Mouse (Mus musculus): ENCODE data around the gene Rpl13a. TPM values are rescaled to one million over a fixed set of nuclear protein-coding genes. Genes with fewer than 3 reads are reported as not detected.

Gene Rpl13a
- polyA plus RNA-seq, 1 experiment: 1,205 TPM

- no peak overlapping the region for H3K4me3 ChIP-seq (ENCODE audit: insufficient read depth, low read depth, low read length)
- TF ChIP-seq CTCF (IDR thresholded peaks at IDR 0.05; ENCODE audit: insufficient read depth, low read depth, low read length): no peak
- no peak for TF ChIP-seq POLR2A (IDR thresholded peaks at IDR 0.05; ENCODE audit: insufficient read depth, low read depth, low read length)
- 94% methylated on average over 13 of the region's 13 CpGs for WGBS
- H3K4me1 ChIP-seq (ENCODE audit: control insufficient read depth, insufficient read depth, low read length): no peaks in the 10 kb centered on the region
- no peak overlapping the region for H3K27ac ChIP-seq (ENCODE audit: insufficient read depth, low read depth, low read length)
Measured at GRCm38 (mm10) chr7:45144368-45145174, 16.0 kb upstream of the Rpl13a start.

DNA sequence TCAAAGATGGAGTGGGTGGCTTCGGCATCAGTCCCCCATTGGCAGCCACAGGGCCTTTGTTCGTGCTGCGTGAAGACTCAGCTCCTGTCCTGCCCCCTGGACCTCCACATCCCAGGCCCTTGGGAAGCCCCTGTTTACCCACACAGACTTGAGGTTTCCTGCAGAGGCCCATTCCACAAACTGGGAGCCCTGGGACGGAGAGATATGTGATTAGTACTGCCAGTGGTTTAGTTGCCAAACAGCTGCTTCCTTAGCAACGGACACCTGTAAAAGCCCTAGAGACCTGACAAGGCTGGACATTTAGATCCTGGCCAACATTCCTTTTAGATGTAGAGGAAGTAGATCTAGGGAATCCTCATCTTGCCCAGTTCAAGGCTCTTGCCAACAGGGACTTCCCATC, 13.4 kb upstream of the Rpl13a start:
- TF ChIP-seq POLR2A (IDR thresholded peaks at IDR 0.05; ENCODE audit: insufficient read depth, low read depth, low read length) (no peak), CTCF (IDR thresholded peaks at IDR 0.05; ENCODE audit: insufficient read depth, low read depth, low read length) (no peak)
- H3K27ac ChIP-seq (ENCODE audit: insufficient read depth, low read depth, low read length): no peak overlapping the region
- no peak overlapping the region for H3K4me3 ChIP-seq (ENCODE audit: insufficient read depth, low read depth, low read length)
- H3K4me1 ChIP-seq (ENCODE audit: control insufficient read depth, insufficient read depth, low read length): no peaks in the 10 kb centered on the region
- 92% methylated on average over 5 of the region's 5 CpGs for WGBS

DNA sequence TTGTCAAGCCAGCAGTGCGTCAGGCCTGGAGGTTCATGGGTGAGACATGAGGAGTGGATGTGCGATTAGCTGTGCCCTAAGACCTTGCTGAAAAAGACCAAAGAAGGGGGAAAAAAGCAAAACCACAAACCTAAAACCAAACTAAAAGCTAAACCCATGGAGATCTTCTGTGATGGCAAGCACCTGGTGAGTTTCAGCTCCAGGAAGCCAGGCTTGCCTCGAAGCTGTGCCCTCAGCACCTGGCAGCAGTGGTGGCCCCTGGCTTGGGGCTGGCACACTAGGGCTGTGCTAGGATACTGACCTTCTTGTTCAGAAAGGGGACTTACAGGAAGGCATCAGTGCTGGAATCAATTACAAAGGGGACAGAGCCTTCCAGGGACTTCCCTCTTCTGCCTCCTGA, 12.8 kb upstream of the Rpl13a start:
- Histone ChIP-seq H3K4me1 (ENCODE audit: control insufficient read depth, insufficient read depth, low read length) (no peaks in the 10 kb centered on the region), H3K4me3 (ENCODE audit: insufficient read depth, low read depth, low read length) (no peak overlapping the region), H3K27ac (ENCODE audit: insufficient read depth, low read depth, low read length) (no peak overlapping the region)
- 88% methylated on average over 3 of the region's 3 CpGs for WGBS
- TF ChIP-seq POLR2A (IDR thresholded peaks at IDR 0.05; ENCODE audit: insufficient read depth, low read depth, low read length): no peak
- TF ChIP-seq CTCF (IDR thresholded peaks at IDR 0.05; ENCODE audit: insufficient read depth, low read depth, low read length): no peak

- no peak overlapping the region for H3K4me3 ChIP-seq (ENCODE audit: insufficient read depth, low read depth, low read length)
- H3K4me1 ChIP-seq (ENCODE audit: control insufficient read depth, insufficient read depth, low read length): peaks cover 4% of the 10 kb centered on the region
- WGBS: 82% methylated on average over 8 of the region's 8 CpGs
- no peak overlapping the region for H3K27ac ChIP-seq (ENCODE audit: insufficient read depth, low read depth, low read length)
- TF ChIP-seq POLR2A (IDR thresholded peaks at IDR 0.05; ENCODE audit: insufficient read depth, low read depth, low read length): no peak
- TF ChIP-seq CTCF (IDR thresholded peaks at IDR 0.05; ENCODE audit: insufficient read depth, low read depth, low read length): no peak
Measured at GRCm38 (mm10) chr7:45139904-45140723, 11.6 kb upstream of the Rpl13a start.

DNA sequence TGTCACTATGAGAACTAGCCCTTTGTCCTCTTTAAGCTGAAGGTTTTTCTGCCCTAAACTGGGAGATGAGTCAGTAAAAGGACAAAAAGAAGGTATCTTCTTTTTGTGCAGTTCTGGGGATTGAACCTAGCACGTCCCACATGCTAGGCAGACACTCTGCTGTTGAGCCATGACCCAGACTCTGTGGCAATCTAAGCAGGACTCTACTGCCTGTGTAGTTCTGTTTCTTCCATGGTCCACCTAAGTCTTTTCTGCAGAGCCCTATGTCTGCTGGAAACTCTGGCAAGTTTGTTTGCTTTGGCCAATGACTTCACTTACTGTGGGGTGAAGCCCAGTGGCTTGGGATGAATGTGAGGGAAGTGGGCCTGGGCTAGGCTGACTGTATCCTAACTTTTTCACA, 9.8 kb upstream of the Rpl13a start:
- no peak overlapping the region for H3K27ac ChIP-seq (ENCODE audit: insufficient read depth, low read depth, low read length)
- WGBS: 90% methylated on average over 1 of the region's 1 CpGs
- H3K4me1 ChIP-seq (ENCODE audit: control insufficient read depth, insufficient read depth, low read length): peaks cover 7% of the 10 kb centered on the region
- TF ChIP-seq CTCF (IDR thresholded peaks at IDR 0.05; ENCODE audit: insufficient read depth, low read depth, low read length): no peak
- no peak for TF ChIP-seq POLR2A (IDR thresholded peaks at IDR 0.05; ENCODE audit: insufficient read depth, low read depth, low read length)
- H3K4me3 ChIP-seq (ENCODE audit: insufficient read depth, low read depth, low read length): no peak overlapping the region

GRCm38 (mm10) chr7:45137171-45138006, 8.8 kb upstream of the Rpl13a start:
- Histone ChIP-seq H3K4me1 (ENCODE audit: control insufficient read depth, insufficient read depth, low read length) (peaks cover 7% of the 10 kb centered on the region), H3K4me3 (ENCODE audit: insufficient read depth, low read depth, low read length) (no peak overlapping the region), H3K27ac (ENCODE audit: insufficient read depth, low read depth, low read length) (no peak overlapping the region)
- WGBS: 90% methylated on average over 12 of the region's 12 CpGs
- TF ChIP-seq CTCF (IDR thresholded peaks at IDR 0.05; ENCODE audit: insufficient read depth, low read depth, low read length) (no peak), POLR2A (IDR thresholded peaks at IDR 0.05; ENCODE audit: insufficient read depth, low read depth, low read length) (no peak)

DNA sequence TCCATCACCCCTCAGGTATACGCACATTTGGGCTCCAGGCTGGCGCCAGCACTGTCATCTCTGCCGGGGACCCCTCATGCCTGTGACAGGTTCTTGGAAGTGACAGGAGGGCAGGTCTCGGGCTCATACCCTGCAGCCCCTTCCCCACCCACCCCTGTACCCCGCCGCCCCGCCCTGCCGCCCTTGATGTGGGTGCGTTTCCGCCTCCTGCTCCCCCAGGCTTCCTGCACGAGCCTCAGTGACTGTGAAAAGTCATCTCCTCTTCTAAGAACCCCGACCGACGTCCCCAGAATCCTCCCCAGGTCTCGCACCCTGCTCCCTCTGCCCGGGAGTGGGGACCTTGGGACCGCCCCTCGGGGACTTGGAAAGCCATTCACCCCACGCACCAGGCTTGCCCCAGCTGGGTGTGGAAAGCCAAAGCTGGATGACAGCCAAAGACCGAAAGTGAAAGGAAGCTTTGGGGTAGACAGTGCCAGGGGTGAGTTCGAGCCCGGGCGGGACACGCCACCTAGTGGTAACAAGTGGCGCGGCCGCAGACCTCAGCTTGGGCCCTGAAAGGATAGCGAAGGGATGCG, 7.5 kb upstream of the Rpl13a start, which contains the start of the genes Gm45713 and Flt3l:
Gene Gm45713 (minus strand): TSS at position 239 of the 575 bp plus-strand sequence.
Gene Flt3l (minus strand): TSS at position 440 of the 575 bp plus-strand sequence.
- no peak within 1 kb of the TSS for H3K27ac ChIP-seq (ENCODE audit: insufficient read depth, low read depth, low read length)
- peaks cover 7% of the 10 kb centered on the region for H3K4me1 ChIP-seq (ENCODE audit: control insufficient read depth, insufficient read depth, low read length)
- H3K4me3 ChIP-seq (ENCODE audit: insufficient read depth, low read depth, low read length): peak within 1 kb of the TSS; percentile 66
- 3% methylated on average over 29 of the region's 29 CpGs for WGBS
- TF ChIP-seq POLR2A (IDR thresholded peaks at IDR 0.05; ENCODE audit: insufficient read depth, low read depth, low read length) (no peak), CTCF (IDR thresholded peaks at IDR 0.05; ENCODE audit: insufficient read depth, low read depth, low read length) (peak; percentile 87)

DNA sequence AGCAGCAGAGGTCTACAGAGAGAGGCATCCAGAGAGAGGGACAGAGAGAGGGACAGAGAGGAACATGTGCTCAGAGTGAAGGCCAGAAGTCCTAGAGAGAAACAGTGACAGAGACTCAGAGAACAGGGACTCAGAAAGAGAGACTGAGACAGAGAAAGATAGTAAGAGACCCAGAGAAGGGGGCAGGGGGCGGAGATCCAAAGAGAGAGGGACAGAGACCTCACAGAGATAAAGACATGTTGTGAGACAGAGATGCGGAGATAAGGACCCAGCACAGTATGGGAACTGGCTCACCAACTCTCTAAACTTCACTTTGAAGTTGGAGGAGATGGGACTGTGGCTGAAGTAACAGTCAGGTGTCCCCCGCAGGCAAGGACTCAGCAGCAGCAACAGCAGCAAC, 6.8 kb upstream of the Rpl13a start:
- peak overlapping the region; percentile 66 for H3K4me3 ChIP-seq (ENCODE audit: insufficient read depth, low read depth, low read length)
- no peak overlapping the region for H3K27ac ChIP-seq (ENCODE audit: insufficient read depth, low read depth, low read length)
- TF ChIP-seq POLR2A (IDR thresholded peaks at IDR 0.05; ENCODE audit: insufficient read depth, low read depth, low read length) (no peak), CTCF (IDR thresholded peaks at IDR 0.05; ENCODE audit: insufficient read depth, low read depth, low read length) (no peak)
- WGBS: 89% methylated on average over 3 of the region's 3 CpGs
- H3K4me1 ChIP-seq (ENCODE audit: control insufficient read depth, insufficient read depth, low read length): peaks cover 7% of the 10 kb centered on the region

Measured in olfactory bulb, adult 2 months (tissue).